Mouse (Mus musculus): Measurements from ENCODE around the gene 1700019N19Rik.

1700019N19Rik gene

DNA sequence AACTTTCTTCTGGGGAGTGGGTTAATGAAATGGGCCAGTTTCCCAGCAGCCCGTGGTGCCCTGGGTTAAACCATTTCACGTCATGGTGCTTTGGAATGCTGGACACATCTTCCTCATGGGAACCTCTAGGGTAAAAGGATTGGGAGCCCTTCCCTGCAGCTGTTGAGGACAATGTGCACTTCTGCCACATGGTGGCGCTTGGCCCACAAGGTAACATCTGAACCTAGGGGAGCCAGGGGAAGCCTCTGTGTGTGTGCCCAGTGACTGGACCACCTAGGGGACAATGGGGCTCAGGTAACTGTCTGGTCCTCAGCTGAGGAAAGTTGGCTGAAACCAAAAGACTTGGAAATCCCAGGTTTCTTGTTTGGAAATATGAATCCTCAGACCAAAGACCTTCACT lies 12.1 kb upstream of the 1700019N19Rik start:
- peak; percentile 83 for DNase-seq

DNA sequence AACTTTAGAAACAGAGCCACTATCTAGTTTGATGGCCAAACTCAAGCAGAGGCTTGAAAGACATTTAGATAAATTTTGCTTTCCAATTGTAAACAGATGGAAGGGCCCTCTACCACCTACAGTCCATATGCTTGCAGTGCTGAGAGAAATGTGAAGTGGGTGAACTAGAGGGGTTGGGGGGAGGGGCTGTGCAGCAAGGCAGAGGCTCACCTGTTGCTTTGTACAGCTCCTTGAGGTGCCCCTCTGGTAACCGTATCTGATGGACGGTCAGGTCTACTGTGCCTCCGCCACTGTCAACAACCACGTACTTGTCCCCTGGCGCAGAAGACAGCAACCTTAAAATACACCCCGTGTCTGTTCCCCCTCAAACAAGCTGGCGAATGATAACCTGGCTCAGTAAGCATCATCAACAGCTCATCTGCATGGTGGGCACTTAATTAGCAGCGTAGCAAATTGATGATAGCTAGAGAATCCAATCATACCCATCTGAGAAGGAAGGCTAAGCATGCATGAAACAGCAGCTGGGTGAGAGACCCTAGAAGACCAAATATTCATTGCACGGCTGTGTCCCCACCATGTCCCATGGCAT lies 11.0 kb upstream of the 1700019N19Rik start:
- DNase-seq: no peak

DNA sequence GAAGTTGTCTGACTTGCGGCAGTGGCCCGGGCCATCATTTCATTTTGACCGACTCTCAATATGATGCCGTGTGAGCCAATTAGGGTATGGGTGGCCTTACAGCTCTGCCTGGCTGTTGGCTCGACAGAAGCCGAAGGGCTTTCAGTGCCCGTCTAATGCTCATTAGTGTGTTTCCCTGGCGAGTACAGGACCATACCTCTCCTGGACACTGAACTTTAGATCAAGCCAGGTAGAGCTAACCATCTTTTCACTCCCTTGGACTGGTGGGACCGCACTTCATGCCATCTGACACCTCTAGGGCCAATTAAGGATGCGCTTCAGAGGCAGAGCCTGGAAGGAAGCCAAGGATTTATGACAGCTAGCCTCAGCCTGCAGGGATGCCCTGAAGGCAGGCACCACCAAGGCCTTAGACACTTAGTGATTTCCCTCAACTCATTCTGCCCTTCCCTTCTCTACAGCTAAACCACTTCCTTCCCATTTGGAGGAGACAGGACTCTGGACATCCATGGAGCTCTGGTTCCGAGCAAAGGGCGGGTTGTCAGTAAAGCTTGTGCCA lies 931 bp upstream of the 1700019N19Rik start:
- DNase-seq: peak; percentile 74

DNA sequence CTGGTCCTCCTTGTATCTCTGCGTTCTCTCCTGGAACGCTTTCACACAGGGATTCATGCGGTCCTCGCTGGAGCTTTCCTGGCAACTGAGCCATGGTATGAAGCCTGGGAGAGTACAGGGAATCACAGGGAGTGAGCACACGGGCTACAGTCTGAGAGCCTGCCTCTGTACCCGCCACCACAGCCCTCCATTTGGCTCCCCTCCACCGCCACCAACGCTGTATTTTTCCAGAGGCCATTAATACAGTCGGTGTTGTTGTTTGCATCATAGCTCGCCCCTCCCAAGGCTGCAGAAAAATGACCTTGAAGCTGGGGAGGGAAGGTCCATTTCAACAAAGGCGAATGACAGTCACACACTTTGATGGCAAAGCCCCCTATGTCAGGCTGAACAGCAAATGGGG lies 5.1 kb downstream of the 1700019N19Rik start:
- no peak for DNase-seq

DNA sequence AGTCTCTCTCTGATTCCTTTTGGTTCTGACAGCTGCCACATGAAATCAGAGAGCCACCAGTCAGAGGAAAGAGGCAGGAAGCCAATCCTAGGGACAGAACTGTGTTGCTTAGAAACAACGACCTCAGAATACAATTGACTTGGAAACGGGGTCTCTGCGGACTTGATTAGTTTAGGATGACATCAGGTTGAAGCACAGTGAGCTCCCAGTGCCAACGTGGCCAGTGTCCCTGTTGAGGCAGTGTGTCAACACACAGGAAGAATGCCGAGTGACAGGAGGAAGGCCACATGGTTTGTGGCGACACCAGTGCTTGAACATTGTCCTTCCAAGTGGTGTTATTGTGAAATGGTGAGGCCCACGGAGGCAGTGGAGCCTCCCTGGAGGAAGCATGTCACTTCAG lies 10.3 kb downstream of the 1700019N19Rik start:
- peak; percentile 73 for DNase-seq

DNA sequence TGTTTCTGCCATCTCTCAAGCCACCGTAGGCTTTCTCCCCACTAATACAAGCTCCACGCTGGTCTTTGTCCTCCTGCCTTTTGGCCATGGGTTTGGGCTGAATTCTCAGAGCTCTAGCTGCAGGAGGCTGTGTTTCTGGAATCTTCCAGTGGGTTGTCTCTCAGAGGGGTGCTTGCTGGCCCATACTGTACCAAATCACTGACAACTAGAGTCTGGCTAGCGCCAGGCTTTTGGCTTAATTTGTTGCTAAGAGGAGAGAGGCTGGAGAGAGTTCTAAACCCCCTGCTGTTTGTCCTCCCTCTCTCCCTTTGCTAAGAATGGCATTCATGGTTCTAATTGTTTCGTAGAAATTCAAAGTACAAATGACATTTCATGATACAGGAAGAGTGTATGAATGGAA lies 12.7 kb downstream of the 1700019N19Rik start:
- peak; percentile 14 for DNase-seq

DNA sequence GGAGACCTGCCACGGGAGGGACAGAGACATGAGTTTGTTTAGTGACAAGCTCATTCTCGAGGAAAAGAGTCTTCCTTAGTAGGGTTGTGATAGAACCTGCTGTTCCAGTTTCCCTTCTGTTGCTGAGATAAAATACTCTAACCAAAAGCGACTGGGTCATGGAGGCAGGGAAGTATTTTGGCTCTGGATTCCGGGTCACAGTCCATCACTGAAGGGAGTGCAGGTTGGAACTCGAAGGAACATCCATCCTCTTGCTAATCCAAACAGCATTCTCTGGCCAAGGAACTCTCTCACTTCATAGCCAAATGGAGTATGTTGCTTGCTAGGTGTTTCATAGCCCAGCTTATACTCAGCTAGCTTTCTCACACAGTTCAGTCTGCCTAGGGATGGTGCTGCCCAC lies 17.8 kb downstream of the 1700019N19Rik start:
- no peak for DNase-seq

DNA sequence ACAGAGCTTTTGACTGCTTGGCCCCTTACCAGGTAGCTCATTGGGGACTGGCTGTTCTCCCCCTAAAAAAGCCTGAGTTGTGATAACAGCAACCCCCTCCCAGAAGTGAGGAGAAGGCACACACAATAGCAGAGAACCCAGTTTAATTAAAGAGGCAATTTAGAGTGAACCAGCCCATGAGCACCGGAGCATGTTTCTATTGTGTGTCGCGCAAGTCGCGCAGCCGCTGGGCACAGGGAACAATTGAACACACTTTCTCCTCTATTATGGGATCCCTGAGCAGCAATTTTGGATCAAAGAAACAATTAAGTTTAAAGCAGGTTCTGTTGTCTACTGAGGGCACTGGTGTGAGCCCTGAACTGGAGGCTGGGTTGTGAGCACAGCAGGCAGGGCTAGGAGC lies 26.9 kb downstream of the 1700019N19Rik start:
- peak; percentile 67 for DNase-seq

DNA sequence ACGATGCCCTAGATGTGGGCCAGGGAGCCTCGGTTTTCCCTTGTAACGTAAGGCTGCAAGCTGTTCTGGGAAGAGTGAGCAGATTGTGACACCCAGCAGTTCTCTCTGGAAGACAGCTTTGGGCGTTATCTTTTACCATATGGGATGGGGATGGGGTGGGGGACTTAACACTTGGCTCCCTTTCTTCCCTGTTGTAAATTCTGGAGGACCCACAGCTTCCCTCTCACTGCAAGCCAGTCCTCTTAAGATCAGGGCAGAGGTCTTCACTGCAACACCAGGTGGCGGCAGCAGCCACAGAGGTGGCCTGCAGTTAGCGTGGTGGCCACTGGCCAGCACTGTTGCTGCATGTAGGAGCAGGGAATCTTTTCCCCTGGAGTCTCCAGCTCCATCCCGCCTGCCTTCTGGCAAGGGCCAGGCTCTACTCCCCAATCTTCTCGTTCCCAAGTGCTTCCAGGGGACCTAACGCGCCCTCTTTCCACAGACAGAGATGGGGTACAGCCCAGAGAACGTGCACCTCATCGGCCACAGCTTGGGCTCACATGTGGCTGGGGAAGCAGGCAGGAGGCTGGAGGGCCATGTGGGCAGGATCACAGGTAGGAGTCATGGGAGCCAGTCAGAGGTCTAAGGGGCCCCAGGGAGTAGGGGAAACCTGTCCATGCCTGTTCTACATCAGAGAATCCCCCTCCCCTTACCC lies 31.3 kb downstream of the 1700019N19Rik start:
- peak; percentile 79 for DNase-seq

DNA sequence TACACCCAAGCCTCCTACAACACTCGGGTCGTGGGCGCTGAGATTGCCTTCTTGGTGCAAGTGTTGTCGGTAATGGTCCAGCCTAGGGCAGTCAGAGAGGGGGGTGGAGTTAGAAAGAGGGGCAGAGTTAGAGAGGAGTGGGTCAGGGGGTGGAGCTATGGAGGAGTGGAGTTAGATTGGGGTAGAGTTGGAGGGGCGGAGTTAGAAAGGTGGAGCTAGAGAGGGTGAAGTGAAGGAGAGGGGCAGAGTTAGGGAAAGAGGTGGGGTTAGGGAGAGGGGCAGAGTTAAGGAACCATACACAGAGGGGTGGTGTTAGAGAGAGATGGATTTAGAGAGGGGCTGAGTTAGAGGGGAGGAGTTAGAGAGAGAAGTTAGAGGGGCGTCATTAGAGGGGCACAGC lies 31.9 kb downstream of the 1700019N19Rik start:
- DNase-seq: peak; percentile 60

DNA sequence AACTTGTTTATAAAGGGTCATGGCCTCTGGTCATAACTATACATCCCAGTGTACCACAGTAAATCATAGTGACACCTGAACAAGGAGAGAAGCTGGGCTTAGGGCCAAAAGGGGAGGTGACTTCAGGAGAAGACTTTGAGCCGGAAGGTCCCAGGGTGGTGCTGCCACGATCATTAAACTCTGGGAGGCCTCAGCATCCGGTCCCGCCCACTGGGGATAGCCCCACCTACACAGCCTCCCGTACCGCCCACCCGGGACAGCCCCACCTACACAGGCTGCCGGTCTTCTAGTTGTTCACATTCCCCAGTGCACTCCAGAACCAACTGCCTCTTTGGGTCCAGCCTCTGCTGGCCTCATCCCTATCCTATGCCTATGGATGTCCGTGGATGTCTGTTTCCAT lies 34.8 kb downstream of the 1700019N19Rik start, which contains the start of gene Pnliprp2:
TSS of gene Pnliprp2 (plus strand) at position 297 of the 400 bp plus-strand sequence.
- peak; percentile 7 for DNase-seq

DNA sequence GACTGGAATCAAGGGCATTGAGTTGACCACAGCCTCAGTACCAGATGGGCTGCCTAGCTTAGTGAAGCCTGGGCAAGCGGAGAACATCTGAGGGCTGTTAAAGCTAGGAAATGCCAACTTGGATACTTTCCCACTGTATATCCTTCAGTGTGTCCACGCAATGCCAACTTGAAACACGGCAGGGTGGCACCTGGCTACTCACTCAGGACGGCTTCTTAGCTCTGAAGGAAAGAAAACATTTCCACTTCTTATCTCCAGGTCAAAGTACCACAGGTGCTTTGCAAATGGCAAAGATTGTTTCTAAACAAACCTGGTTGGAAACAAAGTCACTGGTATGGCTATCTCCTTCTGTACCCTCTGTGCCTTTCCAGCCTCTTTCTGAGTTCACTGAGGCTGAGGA lies 35.4 kb downstream of the 1700019N19Rik start:
- DNase-seq: no peak

DNA sequence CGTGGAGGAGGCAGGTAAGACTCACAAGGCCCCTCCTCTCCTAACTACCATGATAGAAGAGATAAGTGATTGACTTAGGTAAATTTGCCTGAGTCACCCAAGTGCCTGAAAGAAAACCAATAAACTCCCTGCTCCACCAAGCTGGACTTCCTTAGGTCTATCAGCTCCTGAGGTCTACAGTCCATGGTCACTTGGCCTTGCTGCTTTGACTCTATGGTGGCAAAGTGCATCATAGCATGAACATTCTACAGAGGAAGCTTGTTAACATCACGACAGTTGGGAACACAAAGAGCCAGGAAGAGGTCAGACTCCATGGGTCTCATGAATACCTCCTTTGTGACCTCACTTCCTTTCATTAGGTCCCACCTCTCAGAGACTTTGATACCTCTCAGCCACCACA lies 42.8 kb downstream of the 1700019N19Rik start:
- no peak for DNase-seq

DNA sequence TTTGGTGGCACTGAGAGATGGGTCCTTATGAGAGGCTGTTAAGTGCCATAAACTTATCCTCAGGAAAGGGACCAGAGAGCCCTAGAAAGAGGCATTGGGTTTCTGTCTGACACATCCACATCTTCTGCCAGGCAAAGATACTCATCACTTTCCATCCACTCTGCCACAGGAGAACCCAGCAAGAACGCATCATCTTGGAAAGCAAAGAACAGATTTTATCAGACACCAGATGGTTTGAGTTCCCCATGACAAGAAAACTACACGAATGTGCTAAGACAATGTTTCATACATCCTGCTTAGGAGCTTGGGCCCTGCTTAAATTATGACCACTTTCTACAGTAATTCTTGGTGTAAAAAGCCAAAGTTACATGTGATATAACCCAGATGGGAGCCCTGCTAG lies 43.4 kb downstream of the 1700019N19Rik start:
- no peak for DNase-seq

DNA sequence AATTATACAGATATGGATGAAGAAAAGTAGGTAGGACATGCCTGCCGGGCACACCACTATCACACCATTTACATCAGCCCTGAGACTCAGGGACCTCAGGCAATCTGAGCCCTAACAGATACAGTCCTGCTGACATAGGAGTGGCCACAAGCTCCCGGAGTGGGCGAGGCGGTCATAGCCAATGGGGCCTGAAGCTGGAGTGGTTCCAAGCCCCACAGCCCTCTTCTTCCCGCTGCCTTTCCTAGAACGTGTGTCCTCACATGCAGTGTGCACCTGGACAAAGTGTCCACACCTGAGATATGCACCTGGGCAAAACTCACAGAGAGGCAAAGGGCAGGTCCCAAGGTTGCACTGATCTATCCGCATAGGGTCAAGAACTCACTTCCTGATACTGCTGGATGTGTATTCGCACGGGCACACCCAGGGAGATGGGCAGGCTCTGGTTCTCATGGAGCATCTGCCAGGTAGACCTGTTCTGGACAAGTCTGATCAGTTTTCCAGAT lies 46.7 kb downstream of the 1700019N19Rik start:
- DNase-seq: no peak

DNA sequence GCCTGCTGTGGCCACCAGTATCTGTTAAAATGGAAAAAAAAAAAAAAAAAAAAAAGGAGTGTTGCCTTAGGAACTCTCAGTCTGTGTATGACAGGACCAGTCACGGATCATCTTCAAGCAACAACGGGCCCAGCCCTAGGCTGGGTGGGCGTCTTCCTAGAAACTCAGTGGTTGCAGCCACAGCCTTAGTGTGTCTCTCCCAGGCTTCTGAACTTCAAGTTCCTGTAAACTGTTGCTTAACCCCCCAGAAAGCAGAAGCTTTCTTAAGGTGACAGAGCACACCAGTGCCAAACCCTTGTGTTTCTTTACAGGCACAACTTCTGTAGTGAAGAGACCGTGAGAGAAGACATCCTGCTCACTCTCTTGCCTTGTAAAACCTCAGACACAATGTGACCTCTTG lies 50.5 kb downstream of the 1700019N19Rik start:
- DNase-seq: no peak

DNA sequence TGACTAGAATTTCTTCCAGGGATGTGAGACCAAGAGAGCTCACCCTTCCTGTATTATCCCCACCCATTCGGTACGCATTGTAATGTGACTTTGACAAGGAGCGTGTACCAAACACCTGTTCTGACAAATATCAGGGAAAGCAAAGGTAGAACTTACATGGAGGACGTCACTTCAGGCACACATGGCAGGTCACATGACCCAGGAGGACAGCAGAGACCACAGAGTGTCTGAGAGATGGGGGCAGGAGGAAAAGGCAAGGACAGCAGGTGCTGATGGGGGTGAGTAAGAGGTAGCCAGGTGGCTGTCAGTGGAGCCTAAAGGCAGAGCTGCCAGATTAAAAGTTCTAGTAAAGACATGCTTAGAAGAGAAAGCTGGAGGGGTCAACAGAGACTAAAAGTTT lies 51.5 kb downstream of the 1700019N19Rik start:
- no peak for DNase-seq

DNA sequence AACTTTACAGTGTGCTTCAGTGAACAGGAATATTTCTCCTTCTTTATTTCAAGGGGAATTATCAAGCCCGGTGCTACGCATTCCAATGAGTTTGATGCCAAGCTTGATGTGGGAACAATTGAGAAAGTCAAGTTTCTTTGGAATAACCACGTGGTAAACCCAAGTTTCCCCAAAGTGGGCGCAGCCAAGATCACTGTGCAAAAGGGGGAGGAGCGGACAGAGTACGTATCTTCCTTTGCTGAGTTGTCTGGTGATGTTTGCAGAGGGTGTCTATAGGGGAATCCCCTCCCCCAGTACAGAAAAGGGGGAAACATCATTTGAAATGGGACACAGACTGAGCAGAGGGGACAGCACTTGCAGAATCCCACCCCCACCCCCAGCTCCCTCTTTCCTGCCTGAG lies 53.2 kb downstream of the 1700019N19Rik start:
- no peak for DNase-seq

DNA sequence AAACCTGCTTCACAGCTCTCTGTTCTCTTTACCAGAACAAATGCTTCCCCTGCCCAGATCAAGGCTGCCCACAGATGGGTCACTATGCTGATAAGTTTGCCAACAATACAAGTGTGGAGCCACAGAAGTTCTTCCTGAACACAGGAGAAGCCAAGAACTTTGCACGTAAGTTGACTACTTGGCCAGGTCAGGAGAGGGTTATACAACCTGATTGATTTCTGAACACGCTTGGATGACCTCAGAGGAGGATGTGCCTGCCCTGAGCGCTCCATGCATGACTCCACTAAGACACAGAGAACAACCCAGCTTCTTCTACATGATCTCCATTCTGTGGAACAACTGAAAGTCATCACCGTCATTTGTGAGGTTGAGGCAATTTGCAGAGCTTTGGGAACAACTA lies 56.1 kb downstream of the 1700019N19Rik start:
- DNase-seq: no peak
